Mouse (Mus musculus): ENCODE measurements around the gene Rcc1. TPM values are rescaled to one million over a fixed set of nuclear protein-coding genes. Genes with fewer than 3 reads are reported as not detected.

The Rcc1 gene
- polyA plus RNA-seq, 1 experiment, result 48.8 TPM

- H3K4me1 ChIP-seq (ENCODE audit: control insufficient read depth, insufficient read depth, low read length), result no peaks in the 10 kb centered on the region
- WGBS, result 81% methylated on average over 5 of the region's 5 CpGs
- no peak for TF ChIP-seq CTCF (IDR thresholded peaks at IDR 0.05; ENCODE audit: control insufficient read depth, insufficient read depth, low read length)
- no peak overlapping the region for H3K27ac ChIP-seq (ENCODE audit: control insufficient read depth, insufficient read depth, low read depth, low read length, poor library complexity)
- H3K4me3 ChIP-seq (replicated peaks; ENCODE audit: control insufficient read depth, low read depth, low read length), result no peak overlapping the region
Measured at GRCm38 (mm10) chr4:132326481-132326880, 26.9 kb downstream of the Rcc1 start.

GRCm38 (mm10) chr4:132315711-132316110, 37.7 kb downstream of the Rcc1 start:
- Histone ChIP-seq H3K4me1 (ENCODE audit: control insufficient read depth, insufficient read depth, low read length) (no peaks in the 10 kb centered on the region), H3K4me3 (replicated peaks; ENCODE audit: control insufficient read depth, low read depth, low read length) (no peak overlapping the region), H3K27ac (ENCODE audit: control insufficient read depth, insufficient read depth, low read depth, low read length, poor library complexity) (no peak overlapping the region)
- no peak for TF ChIP-seq CTCF (IDR thresholded peaks at IDR 0.05; ENCODE audit: control insufficient read depth, insufficient read depth, low read length)
- TF ChIP-seq POLR2A (IDR thresholded peaks at IDR 0.05; ENCODE audit: borderline replicate concordance, control insufficient read depth, low read depth, low read length), result no peak
- WGBS, result 88% methylated on average over 8 of the region's 8 CpGs

- no peak overlapping the region for H3K4me3 ChIP-seq (replicated peaks; ENCODE audit: control insufficient read depth, low read depth, low read length)
- WGBS, result 87% methylated on average over 5 of the region's 5 CpGs
- TF ChIP-seq CTCF (IDR thresholded peaks at IDR 0.05; ENCODE audit: control insufficient read depth, insufficient read depth, low read length) (no peak), POLR2A (IDR thresholded peaks at IDR 0.05; ENCODE audit: borderline replicate concordance, control insufficient read depth, low read depth, low read length) (no peak)
- H3K27ac ChIP-seq (ENCODE audit: control insufficient read depth, insufficient read depth, low read depth, low read length, poor library complexity), result no peak overlapping the region
- peaks cover 2% of the 10 kb centered on the region; the same call in 1 of the 2 replicates for H3K4me1 ChIP-seq (ENCODE audit: control insufficient read depth, insufficient read depth, low read length)
Measured at GRCm38 (mm10) chr4:132312627-132313026, 40.8 kb downstream of the Rcc1 start.

GRCm38 (mm10) chr4:132311801-132312200, 41.6 kb downstream of the Rcc1 start:
- WGBS, result 65% methylated on average over 3 of the region's 3 CpGs
- H3K27ac ChIP-seq (ENCODE audit: control insufficient read depth, insufficient read depth, low read depth, low read length, poor library complexity), result no peak overlapping the region
- H3K4me1 ChIP-seq (ENCODE audit: control insufficient read depth, insufficient read depth, low read length), result peaks cover 2% of the 10 kb centered on the region; the same call in 1 of the 2 replicates
- no peak overlapping the region for H3K4me3 ChIP-seq (replicated peaks; ENCODE audit: control insufficient read depth, low read depth, low read length)
- TF ChIP-seq POLR2A (IDR thresholded peaks at IDR 0.05; ENCODE audit: borderline replicate concordance, control insufficient read depth, low read depth, low read length) (no peak), CTCF (IDR thresholded peaks at IDR 0.05; ENCODE audit: control insufficient read depth, insufficient read depth, low read length) (no peak)

GRCm38 (mm10) chr4:132311209-132311608, 42.2 kb downstream of the Rcc1 start:
- H3K27ac ChIP-seq (ENCODE audit: control insufficient read depth, insufficient read depth, low read depth, low read length, poor library complexity), result no peak overlapping the region
- WGBS, result 61% methylated on average over 1 of the region's 1 CpGs
- TF ChIP-seq CTCF (IDR thresholded peaks at IDR 0.05; ENCODE audit: control insufficient read depth, insufficient read depth, low read length), result no peak
- no peak for TF ChIP-seq POLR2A (IDR thresholded peaks at IDR 0.05; ENCODE audit: borderline replicate concordance, control insufficient read depth, low read depth, low read length)
- H3K4me1 ChIP-seq (ENCODE audit: control insufficient read depth, insufficient read depth, low read length), result peaks cover 2% of the 10 kb centered on the region; the same call in 1 of the 2 replicates
- H3K4me3 ChIP-seq (replicated peaks; ENCODE audit: control insufficient read depth, low read depth, low read length), result no peak overlapping the region

GRCm38 (mm10) chr4:132309849-132310472, 43.4 kb downstream of the Rcc1 start:
- H3K4me3 ChIP-seq (replicated peaks; ENCODE audit: control insufficient read depth, low read depth, low read length), result peak overlapping the region; percentile 44
- H3K27ac ChIP-seq (ENCODE audit: control insufficient read depth, insufficient read depth, low read depth, low read length, poor library complexity), result no peak overlapping the region
- TF ChIP-seq CTCF (IDR thresholded peaks at IDR 0.05; ENCODE audit: control insufficient read depth, insufficient read depth, low read length) (peak; percentile 29; the same call in 1 of the 2 replicates), POLR2A (IDR thresholded peaks at IDR 0.05; ENCODE audit: borderline replicate concordance, control insufficient read depth, low read depth, low read length) (no peak)
- H3K4me1 ChIP-seq (ENCODE audit: control insufficient read depth, insufficient read depth, low read length), result peaks cover 2% of the 10 kb centered on the region
- 14% methylated on average over 10 of the region's 10 CpGs for WGBS

GRCm38 (mm10) chr4:132309140-132309848, 44.1 kb downstream of the Rcc1 start:
- under 1% methylated on average over 15 of the region's 15 CpGs for WGBS
- TF ChIP-seq CTCF (IDR thresholded peaks at IDR 0.05; ENCODE audit: control insufficient read depth, insufficient read depth, low read length) (no peak), POLR2A (IDR thresholded peaks at IDR 0.05; ENCODE audit: borderline replicate concordance, control insufficient read depth, low read depth, low read length) (no peak)
- Histone ChIP-seq H3K4me1 (ENCODE audit: control insufficient read depth, insufficient read depth, low read length) (peaks cover 2% of the 10 kb centered on the region), H3K27ac (ENCODE audit: control insufficient read depth, insufficient read depth, low read depth, low read length, poor library complexity) (peak overlapping the region; percentile 57; the same call in 1 of the 2 replicates), H3K4me3 (replicated peaks; ENCODE audit: control insufficient read depth, low read depth, low read length) (peak overlapping the region; percentile 93)

GRCm38 (mm10) chr4:132308437-132309139, 44.8 kb downstream of the Rcc1 start:
- TF ChIP-seq CTCF (IDR thresholded peaks at IDR 0.05; ENCODE audit: control insufficient read depth, insufficient read depth, low read length) (no peak), POLR2A (IDR thresholded peaks at IDR 0.05; ENCODE audit: borderline replicate concordance, control insufficient read depth, low read depth, low read length) (peak; percentile 84)
- WGBS, result under 1% methylated on average over 41 of the region's 41 CpGs
- Histone ChIP-seq H3K4me3 (replicated peaks; ENCODE audit: control insufficient read depth, low read depth, low read length) (peak overlapping the region; percentile 93), H3K4me1 (ENCODE audit: control insufficient read depth, insufficient read depth, low read length) (peaks cover 2% of the 10 kb centered on the region), H3K27ac (ENCODE audit: control insufficient read depth, insufficient read depth, low read depth, low read length, poor library complexity) (peak overlapping the region; percentile 82)

Data from bone marrow, adult 2 months (tissue).